Mouse (Mus musculus) kidney, adult 9 months (tissue): ENCODE results near the gene Rhob.

Experiments used
- DNase-seq: peaks from one replicate; pipeline ENCODE4 v3.0.0; 2022

Gene Rhob

DNA sequence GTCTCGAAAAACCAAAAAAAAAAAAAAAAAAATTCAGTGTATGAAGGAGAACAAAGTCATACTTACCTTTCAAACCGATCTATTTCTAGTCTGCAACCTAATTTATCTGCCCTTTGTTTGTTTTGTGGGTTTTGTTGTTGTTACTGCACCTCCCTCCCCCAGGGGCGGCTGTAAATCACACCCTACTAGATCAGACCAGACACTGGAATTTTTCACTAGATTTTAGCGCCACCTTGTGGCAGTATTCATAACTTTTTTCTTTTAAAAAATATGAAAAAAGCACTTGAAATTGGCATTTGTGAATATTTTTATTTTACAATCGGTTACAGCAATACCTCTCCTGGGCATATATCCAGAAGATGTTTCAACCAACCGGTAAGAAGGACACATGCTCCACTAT lies 2.7 kb upstream of the Rhob start:
- peak; percentile 83 for DNase-seq

DNA sequence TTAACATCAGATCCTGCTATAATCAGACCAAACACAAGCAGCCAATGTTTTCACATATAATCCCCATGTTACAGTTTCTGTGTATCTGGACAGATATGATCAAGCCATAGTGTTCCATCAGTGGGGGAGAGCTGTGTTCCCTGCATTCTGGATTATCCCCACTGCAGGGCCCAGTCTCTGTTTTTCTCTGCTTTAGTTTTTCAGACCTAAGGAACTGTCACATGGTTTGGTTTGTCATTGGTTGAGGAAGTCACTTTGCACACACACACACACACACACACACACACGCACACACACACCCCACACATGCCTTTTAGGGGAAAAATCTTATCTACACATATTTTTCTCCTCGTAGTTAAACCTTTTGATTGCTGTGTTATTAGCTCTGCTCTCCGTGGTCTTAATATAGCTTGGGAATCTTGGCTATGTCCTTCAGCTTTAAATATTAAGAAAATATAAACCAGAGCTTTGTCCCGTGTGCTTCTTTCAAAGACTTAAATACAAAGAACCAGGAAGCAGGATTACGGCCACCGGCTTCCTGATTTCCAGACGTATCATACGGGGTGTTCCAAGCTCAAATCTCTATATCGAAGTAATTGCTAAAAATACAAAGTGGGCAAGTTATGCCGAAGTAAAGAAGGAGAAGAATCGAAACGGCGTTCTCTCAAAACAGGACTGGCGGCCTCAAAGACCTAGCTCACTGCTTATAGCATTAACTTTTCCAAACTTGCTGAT lies 1.9 kb upstream of the Rhob start:
- DNase-seq = no peak

DNA sequence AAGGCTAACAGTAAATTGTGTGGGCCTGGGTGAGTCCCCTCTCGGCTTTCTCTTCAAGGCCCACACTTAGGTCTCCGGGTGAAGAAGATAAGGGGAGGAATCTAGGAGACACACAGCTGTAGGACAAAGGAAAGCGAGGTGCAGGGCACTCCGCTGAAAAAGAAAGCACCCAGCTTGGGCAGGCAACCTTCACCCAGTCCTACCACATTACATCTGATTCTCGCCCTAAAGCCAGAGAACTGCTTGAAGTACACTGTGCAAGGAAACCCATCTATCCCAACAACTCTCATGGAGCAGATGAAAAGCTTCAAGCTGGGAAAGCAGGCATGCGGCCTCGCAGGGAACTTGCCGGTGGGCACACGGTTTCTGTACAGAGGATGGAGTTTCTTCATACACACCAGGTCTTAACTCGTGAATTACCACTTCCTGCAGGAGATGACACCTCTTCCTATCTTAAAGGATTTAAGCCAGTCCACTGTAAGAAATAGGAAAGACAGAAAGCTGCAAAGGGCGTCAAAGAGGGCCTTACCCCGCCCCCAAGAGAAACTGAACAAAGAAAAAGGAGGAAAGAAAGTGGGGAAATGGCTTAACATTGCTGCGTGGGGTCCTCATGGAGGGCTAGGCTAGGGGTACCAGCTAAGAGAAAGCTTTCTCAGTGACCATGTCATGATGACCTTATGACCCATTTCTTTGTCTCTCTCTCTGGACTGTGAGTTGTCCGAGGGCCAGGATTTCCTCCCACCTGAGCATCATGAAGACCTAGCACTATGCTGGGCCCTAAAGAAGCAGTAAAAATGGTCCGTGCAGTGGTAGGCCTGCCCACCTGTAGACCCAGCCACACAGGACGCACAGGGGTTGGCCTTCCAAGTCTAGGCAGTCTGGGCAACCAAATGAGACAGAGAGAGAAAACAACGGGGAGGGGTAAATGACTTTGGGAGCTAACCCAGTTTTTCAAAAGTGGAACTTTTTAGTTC lies 1.1 kb upstream of the Rhob start:
- peak; percentile 40 for DNase-seq

DNA sequence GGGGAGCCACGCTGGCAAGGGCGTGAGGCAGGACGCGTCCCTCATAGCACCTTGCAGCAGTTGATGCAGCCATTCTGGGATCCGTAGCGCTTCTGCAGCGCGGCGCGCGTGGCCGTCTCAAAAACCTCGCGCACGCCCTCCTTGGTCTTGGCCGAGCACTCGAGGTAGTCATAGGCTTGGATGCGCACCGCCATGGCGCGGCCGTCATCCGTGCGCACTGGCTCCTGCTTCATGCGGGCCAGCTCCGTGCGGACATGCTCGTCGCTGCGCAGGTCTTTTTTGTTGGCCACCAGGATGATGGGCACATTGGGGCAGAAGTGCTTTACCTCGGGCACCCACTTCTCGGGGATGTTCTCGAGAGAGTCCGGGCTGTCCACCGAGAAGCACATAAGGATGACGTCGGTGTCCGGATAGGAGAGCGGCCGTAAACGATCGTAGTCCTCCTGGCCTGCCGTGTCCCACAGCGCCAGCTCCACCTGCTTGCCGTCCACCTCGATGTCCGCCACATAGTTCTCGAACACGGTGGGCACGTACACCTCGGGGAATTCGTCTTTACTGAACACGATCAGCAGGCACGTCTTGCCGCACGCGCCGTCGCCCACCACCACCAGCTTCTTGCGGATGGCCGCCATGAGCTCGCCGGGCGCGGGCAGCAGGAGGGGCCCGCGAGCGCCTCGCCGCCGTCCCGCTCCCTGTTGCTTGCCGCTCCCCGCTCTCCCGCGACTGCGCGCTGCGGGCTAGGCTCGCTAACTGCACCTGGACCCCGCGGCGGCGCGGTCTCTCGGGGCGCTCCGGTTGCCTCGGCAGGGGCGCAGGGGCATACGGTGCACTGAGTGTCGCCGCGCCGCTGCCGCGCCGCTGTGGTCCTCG lies 573 bp downstream of the Rhob start:
- peak; percentile 64 for DNase-seq

DNA sequence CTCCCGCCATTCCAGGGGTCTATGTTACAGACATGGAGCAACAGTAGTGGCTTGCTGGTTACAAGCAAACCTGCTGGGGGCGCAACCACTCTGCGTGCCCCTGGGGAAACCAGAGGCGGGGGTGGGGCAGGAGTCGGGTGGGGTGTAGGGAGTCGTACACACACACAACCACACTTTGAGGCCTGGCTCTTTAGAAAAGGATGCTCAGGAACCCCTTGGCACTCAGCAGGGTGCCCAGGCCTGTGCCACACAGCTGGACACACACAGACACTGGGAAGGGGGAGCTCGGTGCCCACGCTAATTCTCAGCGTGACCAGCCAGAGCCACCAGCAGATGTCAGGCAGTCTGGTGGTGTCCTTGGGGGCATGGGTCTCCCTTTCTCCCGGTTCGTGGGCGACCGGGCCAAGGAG lies 1.2 kb downstream of the Rhob start:
- DNase-seq = no peak

DNA sequence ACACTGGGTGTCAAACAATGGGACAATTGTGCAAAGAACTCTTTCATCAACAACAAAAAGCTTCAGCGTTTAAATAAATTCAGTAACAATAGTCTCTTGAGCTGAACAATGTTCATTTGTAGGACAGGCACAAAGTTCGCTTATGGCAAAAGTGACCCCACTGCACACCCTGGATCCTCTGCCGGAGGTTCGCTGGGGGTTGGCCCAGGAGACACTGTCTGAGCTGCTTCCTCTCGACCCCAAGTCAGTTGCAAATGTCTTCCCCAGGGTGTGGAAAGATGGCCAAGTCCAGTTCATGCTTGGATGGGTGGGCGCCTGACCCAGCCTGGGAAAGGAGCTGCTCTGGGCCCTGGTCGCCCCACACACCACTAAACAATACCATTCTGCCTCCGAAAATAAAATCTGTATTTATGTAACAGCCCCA lies 1.6 kb downstream of the Rhob start:
- peak; percentile 44 for DNase-seq

DNA sequence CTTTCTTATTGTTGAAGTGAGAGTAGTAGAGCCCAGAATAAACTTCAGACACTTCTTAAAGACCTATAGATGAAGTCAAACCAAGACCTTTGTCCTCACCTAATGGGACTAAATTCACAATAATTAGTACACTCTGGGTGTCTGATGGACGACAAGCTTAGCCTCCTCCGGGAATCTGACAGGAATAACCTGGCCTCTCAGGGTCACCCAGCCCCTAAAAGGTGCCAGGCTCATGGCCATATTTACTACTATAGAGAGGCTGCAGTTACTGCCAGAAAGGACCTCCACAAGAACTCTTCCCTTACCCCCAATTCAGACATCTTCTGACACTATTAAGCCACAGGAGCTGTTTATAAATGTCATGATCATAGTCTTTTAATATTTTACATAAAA lies 2.5 kb downstream of the Rhob start:
- DNase-seq = no peak

DNA sequence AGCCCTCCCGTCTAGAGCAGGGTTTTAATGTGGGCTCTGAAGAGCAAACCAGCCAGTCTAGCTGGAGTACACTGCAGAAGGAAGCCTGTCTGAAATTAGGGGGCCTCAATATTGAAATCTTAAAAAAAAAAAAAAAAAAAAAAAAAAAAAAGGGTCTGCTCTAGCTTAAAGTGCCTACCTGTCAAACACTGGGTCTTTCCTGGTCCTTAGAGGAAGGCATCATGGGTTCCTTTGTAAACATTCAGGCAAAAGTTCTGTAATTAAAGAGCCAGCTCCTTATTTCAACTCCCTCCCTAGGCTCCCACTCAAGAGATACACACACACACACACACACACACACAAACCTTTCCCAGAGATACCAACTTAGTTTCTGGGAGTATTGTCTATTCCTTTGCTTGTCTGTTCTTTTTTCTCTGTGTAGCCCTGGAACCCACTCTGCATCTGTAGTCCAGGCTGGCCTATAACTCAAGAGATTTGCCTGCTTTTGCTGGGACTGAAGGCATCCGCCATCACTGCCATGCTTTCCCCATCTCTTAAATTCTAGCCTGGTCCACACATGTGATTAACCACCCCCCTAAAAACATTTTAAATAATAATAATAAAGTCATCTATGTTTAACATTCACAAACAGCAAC lies 3.0 kb downstream of the Rhob start:
- no peak for DNase-seq

DNA sequence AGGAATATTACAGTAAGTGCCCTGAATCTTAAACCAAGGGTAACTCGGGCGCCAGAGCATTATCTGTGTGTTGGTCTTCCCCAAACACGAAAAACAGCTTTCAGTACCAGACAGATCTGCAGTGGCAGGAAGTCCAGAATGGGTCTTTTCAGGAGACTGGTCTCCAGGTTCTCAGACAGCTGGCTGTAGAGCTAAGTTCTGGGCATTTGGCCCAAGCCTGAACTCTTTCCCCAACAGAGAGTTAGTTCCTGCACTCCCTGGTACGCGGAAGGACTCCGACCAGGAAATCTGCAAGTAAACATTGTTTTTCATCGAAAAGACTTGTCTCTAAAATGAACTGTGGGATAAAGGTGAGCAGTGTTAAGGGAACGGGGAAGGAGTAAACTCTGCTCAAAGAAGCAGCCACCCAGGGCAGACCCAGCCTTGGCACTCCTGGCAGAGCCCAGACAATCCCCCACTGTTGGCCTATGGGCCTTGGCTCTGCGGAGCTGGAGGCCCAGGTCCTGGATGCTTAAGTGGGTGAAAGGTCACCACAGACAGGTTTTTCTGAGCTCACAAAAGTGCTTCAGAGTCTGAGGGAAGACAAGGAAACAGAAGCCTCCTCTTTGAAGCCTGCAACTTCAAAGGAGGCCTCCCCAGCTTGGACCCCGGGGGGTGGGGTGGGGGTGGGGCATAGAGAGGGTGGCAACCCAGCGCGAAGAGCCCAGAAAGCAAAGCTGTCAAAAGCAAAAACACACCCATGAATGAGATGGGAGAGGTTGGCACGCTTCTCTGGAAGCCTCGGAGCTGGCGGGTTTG lies 3.7 kb downstream of the Rhob start:
- DNase-seq = peak; percentile 74

- DNase-seq = no peak
Observed at GRCm38 (mm10) chr12:8494675-8495074, 5.1 kb downstream of the Rhob start.

DNA sequence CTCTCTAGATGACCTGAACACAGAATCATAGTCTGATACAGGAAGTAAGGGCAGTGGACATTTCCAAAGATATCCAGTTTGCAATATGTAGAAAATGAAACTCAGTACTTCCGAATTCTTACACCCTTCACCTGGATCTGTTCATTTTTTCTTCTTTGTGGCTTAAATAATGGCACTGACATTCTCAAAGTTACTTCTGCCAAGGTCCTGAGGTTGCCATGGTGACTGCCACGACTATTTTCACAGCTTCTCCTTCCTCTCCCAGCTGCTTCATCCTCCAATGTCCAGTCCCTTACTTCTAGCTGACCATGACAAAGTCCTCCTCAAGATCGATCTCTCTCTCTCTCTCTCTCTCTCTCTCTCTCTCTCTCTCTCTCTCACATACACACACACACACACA lies 6.4 kb downstream of the Rhob start:
- DNase-seq = no peak

- no peak for DNase-seq
Observed at GRCm38 (mm10) chr12:8489098-8489497, 10.7 kb downstream of the Rhob start.

- no peak for DNase-seq
Observed at GRCm38 (mm10) chr12:8488652-8488980, 11.2 kb downstream of the Rhob start.

GRCm38 (mm10) chr12:8487959-8488651 lies 11.7 kb downstream of the Rhob start:
- peak; percentile 63 for DNase-seq

GRCm38 (mm10) chr12:8487281-8487680 lies 12.5 kb downstream of the Rhob start:
- no peak for DNase-seq

GRCm38 (mm10) chr12:8485247-8485646 lies 14.6 kb downstream of the Rhob start:
- DNase-seq = no peak

- no peak for DNase-seq
Observed at GRCm38 (mm10) chr12:8482169-8482568, 17.6 kb downstream of the Rhob start.

DNA sequence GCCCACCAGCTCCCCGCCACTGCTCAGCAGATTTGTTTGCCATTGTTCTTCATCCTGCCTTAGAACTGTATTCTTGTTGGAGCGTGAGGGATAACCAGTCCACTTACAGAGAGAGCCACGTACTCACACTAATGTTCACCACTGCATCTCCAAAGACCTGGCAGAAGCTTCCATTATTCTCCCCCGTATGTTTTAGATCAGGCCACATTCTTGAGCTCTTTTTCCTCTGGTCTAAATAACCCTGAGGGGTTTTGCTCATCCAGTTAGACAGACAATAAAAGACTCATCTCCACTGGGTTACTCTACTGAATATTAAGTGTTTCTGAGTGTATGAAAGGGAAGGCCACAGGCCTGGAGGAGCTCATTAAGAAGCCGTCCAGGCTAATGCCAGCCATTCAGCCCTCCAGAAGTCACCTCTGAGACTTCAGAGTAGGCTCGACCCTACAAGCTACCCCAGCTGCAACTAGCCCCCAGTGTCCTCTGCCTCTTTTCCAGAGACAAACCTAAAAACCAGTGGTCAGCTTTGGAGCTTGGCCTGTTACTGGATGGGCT lies 24.9 kb downstream of the Rhob start:
- no peak for DNase-seq

DNA sequence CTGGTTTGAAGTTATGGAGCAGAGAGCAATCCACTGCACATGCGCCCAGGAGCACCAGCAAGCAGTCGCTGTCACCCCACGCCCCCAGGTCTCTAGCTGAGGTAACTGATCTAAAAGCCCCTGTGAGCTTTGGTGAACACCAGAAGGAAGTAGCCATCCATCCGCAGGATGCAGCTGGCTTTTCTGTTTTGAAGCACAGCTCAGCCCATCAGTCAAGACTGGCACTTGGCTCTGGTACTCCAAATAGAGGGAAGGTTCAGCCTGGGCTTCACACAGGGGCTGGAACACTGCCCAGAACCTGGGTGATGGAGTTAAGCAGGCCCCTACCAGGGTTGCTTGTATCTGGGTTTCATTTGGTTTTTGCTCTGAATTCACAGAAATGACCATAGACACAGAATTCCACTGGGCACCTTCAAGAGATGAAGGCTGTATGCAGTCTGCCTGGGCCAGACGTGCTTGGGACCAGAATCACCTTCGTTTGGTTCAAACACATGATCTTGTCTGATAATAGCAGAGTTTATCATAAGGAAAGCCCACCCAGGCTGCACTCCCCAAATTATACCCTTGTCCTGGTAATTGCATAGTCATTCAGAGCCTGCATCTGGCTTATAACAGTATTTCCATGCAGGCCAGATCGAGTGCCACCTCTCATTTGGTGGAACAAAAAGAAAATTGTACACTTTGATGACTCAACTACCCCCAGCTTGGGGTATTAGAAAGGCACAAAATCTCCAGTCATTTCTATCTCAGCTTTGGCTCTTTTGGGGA lies 27.0 kb downstream of the Rhob start:
- no peak for DNase-seq

DNA sequence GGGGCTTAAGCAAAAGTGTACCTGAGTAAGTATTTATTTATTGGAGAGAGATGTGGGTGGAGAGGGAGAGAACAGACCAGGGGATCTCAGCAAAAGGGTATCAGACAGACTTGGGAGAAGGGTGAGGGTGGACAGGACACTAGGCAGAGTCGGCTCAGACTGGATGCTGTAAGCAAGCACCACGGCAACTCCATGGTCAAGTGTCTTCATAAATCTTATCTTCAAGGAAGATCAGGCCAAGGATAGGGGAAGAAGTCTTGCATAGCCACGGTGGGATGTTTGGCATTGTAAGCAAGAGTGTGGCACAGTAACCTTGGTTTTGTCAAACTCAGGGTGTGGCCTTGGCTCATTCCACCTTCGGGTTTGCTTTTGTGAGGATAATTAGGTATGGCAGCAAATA lies 27.8 kb downstream of the Rhob start:
- DNase-seq = no peak
